Mouse (Mus musculus) midbrain, embryonic 15.5 days (tissue): ENCODE data around the gene Hoxc5. TPM values are rescaled to one million over a fixed set of nuclear protein-coding genes. Genes with fewer than 3 reads are reported as not detected.
A peak's percentile ranks its signal among the peaks of the same experiment; 100 is the strongest.

ENCODE experiments used
- ATAC-seq: fragments of 200-750 bp; cut with Nextera tagmentation; replicated peaks from 2 replicates; pipeline ENCODE4 v1.8.0; 2017; ENCODE audit warnings: moderate TSS enrichment
- H3K27ac ChIP-seq: fragments of 300-500 bp; sonication (generic); 2 replicates; pipeline ENCODE4 v1.5.1; 2015; ENCODE audit warnings: mild to moderate bottlenecking, inconsistent platforms
- H3K27me3 ChIP-seq: fragments of 300-500 bp; sonication (generic); replicated peaks from 2 replicates; pipeline ENCODE4 v1.6.1; 2015; ENCODE audit warnings: inconsistent platforms
- H3K36me3 ChIP-seq: fragments of 300-500 bp; sonication (generic); replicated peaks from 2 replicates; pipeline ENCODE4 v1.6.1; 2015; ENCODE audit warnings: inconsistent platforms
- H3K4me1 ChIP-seq: fragments of 300-500 bp; sonication (generic); 2 replicates; pipeline ENCODE4 v1.6.1; 2015; ENCODE audit warnings: inconsistent platforms
- H3K4me2 ChIP-seq: fragments of 300-500 bp; sonication (generic); 2 replicates; pipeline ENCODE4 v1.6.1; 2015; ENCODE audit warnings: inconsistent platforms, mild to moderate bottlenecking, moderate library complexity
- H3K4me3 ChIP-seq: fragments of 300-500 bp; sonication (generic); 2 replicates; pipeline ENCODE4 v1.5.1; 2015; ENCODE audit warnings: mild to moderate bottlenecking, inconsistent platforms
- H3K9ac ChIP-seq: fragments of 300-500 bp; sonication (generic); 2 replicates; pipeline ENCODE4 v1.6.1; 2015; ENCODE audit warnings: mild to moderate bottlenecking, inconsistent platforms
- H3K9me3 ChIP-seq: fragments of 300-500 bp; sonication (generic); 2 replicates; pipeline ENCODE4 v1.6.1; 2016; ENCODE audit warnings: inconsistent platforms
- WGBS: fragments of 180-500 bp; shearing (Covaris S2); methylation state at CpG from one replicate; pipeline ENCODE4 v1.1.7; 2015; ENCODE audit warnings: mixed read lengths; 5-methylcytosine and 5-hydroxymethylcytosine counted together
- polyA plus RNA-seq: library from polyadenylated mRNA; unstranded; fragments of >200 nt; fragmentation: Nextera tagmentation; extraction: Ambion mirVana; gene quantifications from 2 replicates; pipeline ENCODE4 v1.2.1, GENCODE M21; 2015

Gene Hoxc5
- polyA plus RNA-seq, 1 experiment from 2014 or later = not detected

- H3K9ac ChIP-seq = no peak overlapping the region
- H3K4me1 ChIP-seq = peaks cover 2% of the 10 kb centered on the region; the same call in 1 of the 2 replicates
- no peaks in the 10 kb centered on the region for H3K36me3 ChIP-seq
- no peak for ATAC-seq
- no peak overlapping the region for H3K27ac ChIP-seq
- H3K4me2 ChIP-seq = no peak overlapping the region
- WGBS = under 1% methylated on average over 12 of the region's 12 CpGs
- H3K27me3 ChIP-seq = peaks cover 96% of the 10 kb centered on the region
- H3K4me3 ChIP-seq = no peak overlapping the region
- H3K9me3 ChIP-seq = no peaks in the 10 kb centered on the region
Measured at GRCm38 (mm10) chr15:102934438-102934837, 32.8 kb upstream of the Hoxc5 start.

- Histone ChIP-seq H3K4me3 (no peak overlapping the region), H3K36me3 (no peaks in the 10 kb centered on the region), H3K9me3 (no peaks in the 10 kb centered on the region), H3K4me1 (peaks cover 3% of the 10 kb centered on the region; the same call in 1 of the 2 replicates), H3K9ac (no peak overlapping the region), H3K27ac (no peak overlapping the region), H3K27me3 (peaks cover 96% of the 10 kb centered on the region), H3K4me2 (no peak overlapping the region)
- under 1% methylated on average over 27 of the region's 27 CpGs for WGBS
- no peak for ATAC-seq
Measured at GRCm38 (mm10) chr15:102934897-102935296, 32.3 kb upstream of the Hoxc5 start.

GRCm38 (mm10) chr15:102936279-102936972 is 30.8 kb upstream of the Hoxc5 start, which contains the start of gene Hoxc12:
Gene Hoxc12 (plus strand): TSS chr15:102936757.
- no peak within 1 kb of the TSS for H3K4me2 ChIP-seq
- 1% methylated on average over 31 of the region's 31 CpGs for WGBS
- H3K36me3 ChIP-seq = no peaks in the 10 kb centered on the region
- H3K4me3 ChIP-seq = no peak within 1 kb of the TSS
- no peaks in the 10 kb centered on the region for H3K9me3 ChIP-seq
- no peak for ATAC-seq
- H3K27ac ChIP-seq = no peak within 1 kb of the TSS
- H3K27me3 ChIP-seq = peaks cover 96% of the 10 kb centered on the region
- H3K9ac ChIP-seq = no peak within 1 kb of the TSS
- H3K4me1 ChIP-seq = peaks cover 3% of the 10 kb centered on the region; the same call in 1 of the 2 replicates

GRCm38 (mm10) chr15:102937036-102937666 is 30.1 kb upstream of the Hoxc5 start:
- H3K36me3 ChIP-seq = no peaks in the 10 kb centered on the region
- H3K27me3 ChIP-seq = peaks cover 96% of the 10 kb centered on the region
- peaks cover 3% of the 10 kb centered on the region; the same call in 1 of the 2 replicates for H3K4me1 ChIP-seq
- H3K4me2 ChIP-seq = no peak overlapping the region
- H3K27ac ChIP-seq = no peak overlapping the region
- H3K9me3 ChIP-seq = no peaks in the 10 kb centered on the region
- no peak overlapping the region for H3K9ac ChIP-seq
- ATAC-seq = no peak
- under 1% methylated on average over 50 of the region's 50 CpGs for WGBS
- H3K4me3 ChIP-seq = no peak overlapping the region

GRCm38 (mm10) chr15:102939256-102940155 is 27.7 kb upstream of the Hoxc5 start:
- Histone ChIP-seq H3K27me3 (peaks cover 94% of the 10 kb centered on the region), H3K36me3 (no peaks in the 10 kb centered on the region), H3K4me3 (no peak overlapping the region), H3K27ac (no peak overlapping the region), H3K9ac (no peak overlapping the region), H3K9me3 (no peaks in the 10 kb centered on the region), H3K4me2 (no peak overlapping the region), H3K4me1 (peaks cover 7% of the 10 kb centered on the region)
- WGBS = under 1% methylated on average over 34 of the region's 34 CpGs
- no peak for ATAC-seq

GRCm38 (mm10) chr15:102942739-102943467 is 24.3 kb upstream of the Hoxc5 start:
- Histone ChIP-seq H3K27ac (no peak overlapping the region), H3K4me2 (peak overlapping the region; percentile 35), H3K4me3 (peak overlapping the region; percentile 23; the same call in 1 of the 2 replicates), H3K36me3 (no peaks in the 10 kb centered on the region), H3K27me3 (peaks cover 98% of the 10 kb centered on the region), H3K9me3 (no peaks in the 10 kb centered on the region), H3K4me1 (peaks cover 7% of the 10 kb centered on the region), H3K9ac (no peak overlapping the region)
- ATAC-seq = no peak
- WGBS = under 1% methylated on average over 45 of the region's 53 CpGs

- WGBS = 5% methylated on average over 5 of the region's 5 CpGs
- H3K36me3 ChIP-seq = no peaks in the 10 kb centered on the region
- H3K27ac ChIP-seq = no peak overlapping the region
- no peak overlapping the region for H3K9ac ChIP-seq
- peaks cover 98% of the 10 kb centered on the region for H3K27me3 ChIP-seq
- peaks cover 7% of the 10 kb centered on the region for H3K4me1 ChIP-seq
- no peaks in the 10 kb centered on the region for H3K9me3 ChIP-seq
- H3K4me3 ChIP-seq = no peak overlapping the region
- ATAC-seq = no peak
- H3K4me2 ChIP-seq = no peak overlapping the region; the same call in 1 of the 2 replicates
Measured at GRCm38 (mm10) chr15:102943468-102943813, 23.8 kb upstream of the Hoxc5 start.

GRCm38 (mm10) chr15:102945185-102946077 is 21.8 kb upstream of the Hoxc5 start:
- peaks cover 96% of the 10 kb centered on the region for H3K27me3 ChIP-seq
- no peak for ATAC-seq
- no peak overlapping the region for H3K9ac ChIP-seq
- WGBS = 12% methylated on average over 22 of the region's 22 CpGs
- H3K27ac ChIP-seq = no peak overlapping the region
- no peaks in the 10 kb centered on the region for H3K9me3 ChIP-seq
- H3K4me3 ChIP-seq = no peak overlapping the region
- no peak overlapping the region for H3K4me2 ChIP-seq
- no peaks in the 10 kb centered on the region for H3K36me3 ChIP-seq
- H3K4me1 ChIP-seq = peaks cover 4% of the 10 kb centered on the region

- no peak overlapping the region for H3K9ac ChIP-seq
- H3K4me3 ChIP-seq = no peak overlapping the region
- H3K27ac ChIP-seq = no peak overlapping the region
- WGBS = 2% methylated on average over 9 of the region's 9 CpGs
- H3K4me2 ChIP-seq = no peak overlapping the region
- no peaks in the 10 kb centered on the region for H3K36me3 ChIP-seq
- H3K9me3 ChIP-seq = no peaks in the 10 kb centered on the region
- H3K27me3 ChIP-seq = peaks cover 96% of the 10 kb centered on the region
- no peak for ATAC-seq
- H3K4me1 ChIP-seq = peaks cover 4% of the 10 kb centered on the region
Measured at GRCm38 (mm10) chr15:102947276-102947675, 20.0 kb upstream of the Hoxc5 start.

GRCm38 (mm10) chr15:102948842-102949241 is 18.4 kb upstream of the Hoxc5 start:
- ATAC-seq = no peak
- Histone ChIP-seq H3K9ac (no peak overlapping the region), H3K4me1 (no peaks in the 10 kb centered on the region), H3K4me3 (no peak overlapping the region), H3K9me3 (no peaks in the 10 kb centered on the region), H3K27me3 (peaks cover 98% of the 10 kb centered on the region), H3K4me2 (no peak overlapping the region), H3K36me3 (no peaks in the 10 kb centered on the region), H3K27ac (no peak overlapping the region)
- WGBS = 9% methylated on average over 2 of the region's 2 CpGs

GRCm38 (mm10) chr15:102949696-102950095 is 17.5 kb upstream of the Hoxc5 start:
- H3K9ac ChIP-seq = no peak overlapping the region
- no peak overlapping the region for H3K4me2 ChIP-seq
- H3K4me3 ChIP-seq = no peak overlapping the region
- H3K27me3 ChIP-seq = peaks cover 98% of the 10 kb centered on the region
- no peak overlapping the region for H3K27ac ChIP-seq
- no peaks in the 10 kb centered on the region for H3K36me3 ChIP-seq
- H3K4me1 ChIP-seq = no peaks in the 10 kb centered on the region
- H3K9me3 ChIP-seq = no peaks in the 10 kb centered on the region
- ATAC-seq = no peak
- WGBS = 2% methylated on average over 20 of the region's 20 CpGs
